Mouse (Mus musculus) liver, adult 2 months (tissue): Measurements from ENCODE around the gene Syce3. TPM values are rescaled to one million over a fixed set of nuclear protein-coding genes. Genes with fewer than 3 reads are reported as not detected.

Experiments used
- DNase-seq: peaks from one replicate; pipeline ENCODE4 v3.0.0-alpha.2; 2011; ENCODE audit warnings: low read depth, low spot score; ENCODE audit errors: extremely low read depth
- H3K27ac ChIP-seq: fragments of 200-500 bp; replicated peaks from 2 replicates; pipeline ENCODE4 v1.5.1; 2012; ENCODE audit warnings: low read depth, mild to moderate bottlenecking, control low read depth, inconsistent platforms, low read length; ENCODE audit not compliant: insufficient read depth
- H3K27me3 ChIP-seq: fragments of 200-500 bp; 2 replicates; pipeline ENCODE4 v1.6.1; 2012; ENCODE audit warnings: mild to moderate bottlenecking, moderate library complexity, low read length, inconsistent platforms; ENCODE audit not compliant: control insufficient read depth, insufficient read depth
- H3K36me3 ChIP-seq: fragments of 200-500 bp; 2 replicates; pipeline ENCODE4 v1.6.1; 2012; ENCODE audit warnings: low read length, inconsistent platforms; ENCODE audit not compliant: control insufficient read depth, insufficient read depth
- H3K4me1 ChIP-seq: fragments of 200-500 bp; 2 replicates; pipeline ENCODE4 v1.6.1; 2011; ENCODE audit warnings: low read length; ENCODE audit not compliant: control insufficient read depth, insufficient read depth
- H3K4me3 ChIP-seq: fragments of 200-500 bp; 2 replicates; pipeline ENCODE4 v1.5.1; 2011; ENCODE audit warnings: low read depth, mild to moderate bottlenecking, control low read depth, low read length, moderate library complexity; ENCODE audit not compliant: insufficient read depth
- H3K79me2 ChIP-seq: fragments of 200-500 bp; 2 replicates; pipeline ENCODE4 v1.6.1; 2012; ENCODE audit warnings: inconsistent platforms, mild to moderate bottlenecking, low read length, moderate library complexity; ENCODE audit not compliant: control insufficient read depth, insufficient read depth
- H3K9ac ChIP-seq: fragments of 200-500 bp; 2 replicates; pipeline ENCODE4 v1.6.1; 2012; ENCODE audit warnings: low read depth, mild to moderate bottlenecking, control low read depth, inconsistent platforms, low read length
- CTCF ChIP-seq: fragments of 200-500 bp; IDR thresholded peaks from 2 replicates; pipeline ENCODE4 v1.5.1; 2011; ENCODE audit warnings: low read depth, low read length, control low read depth
- POLR2A ChIP-seq: fragments of 200-500 bp; IDR thresholded peaks from 2 replicates; pipeline ENCODE4 v1.6.1; 2011; ENCODE audit warnings: low read length, control low read depth; ENCODE audit not compliant: insufficient read depth; ENCODE audit errors: extremely low read depth
- WGBS: fragments of 180-500 bp; shearing (Covaris S2); methylation state at CpG from one replicate; pipeline ENCODE4 v1.1.7; 2018; 5-methylcytosine and 5-hydroxymethylcytosine counted together
- polyA plus RNA-seq: library from polyadenylated mRNA; depleted of rRNA; stranded (reverse); fragments of >200 nt; gene quantifications from 2 replicates; pipeline ENCODE4 v1.2.3, GENCODE M21; 2012
- total RNA-seq: library from RNA; depleted of rRNA; stranded (reverse); fragments of >200 nt; gene quantifications from 2 replicates; pipeline ENCODE4 v1.2.3, GENCODE M21; 2014

Gene Syce3
- total and polyA plus RNA-seq, 2 experiments: not detected

DNA sequence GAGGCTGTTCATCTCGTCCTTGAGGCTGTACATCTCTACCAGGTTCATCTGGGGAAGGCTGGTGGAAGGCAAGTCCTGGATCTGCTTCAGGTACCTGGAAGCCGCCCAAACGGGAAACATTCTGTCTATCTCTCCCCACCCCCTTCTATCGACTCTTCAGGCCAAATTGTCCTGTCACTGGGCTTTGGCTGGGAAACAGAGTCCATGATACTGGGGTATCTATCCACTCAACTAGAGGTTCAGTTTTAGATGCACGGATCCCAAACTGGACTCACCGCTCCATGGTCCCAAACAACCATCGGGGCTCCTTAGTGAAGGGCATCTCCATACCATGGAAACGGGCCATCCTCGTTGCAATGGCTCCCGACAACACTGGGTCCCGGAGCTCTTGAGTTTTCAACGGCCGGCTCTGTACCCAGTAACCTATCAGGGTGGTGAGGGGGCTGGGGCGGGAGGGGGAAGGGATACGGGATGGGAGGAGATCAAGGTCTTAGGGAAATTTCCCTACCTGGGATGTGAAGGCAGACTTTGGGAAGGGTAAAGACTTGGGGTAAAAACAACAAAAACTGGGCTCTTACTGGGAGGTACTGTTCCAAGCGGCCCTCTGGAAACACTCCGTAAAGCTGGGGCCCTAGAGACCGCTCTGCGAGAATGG, 18.0 kb upstream of the Syce3 start:
- peaks cover 17% of the 10 kb centered on the region for H3K36me3 ChIP-seq
- WGBS: 61% methylated on average over 19 of the region's 19 CpGs
- peak overlapping the region; percentile 53; the same call in 1 of the 2 replicates for H3K9ac ChIP-seq
- H3K4me1 ChIP-seq: peaks cover 16% of the 10 kb centered on the region
- H3K79me2 ChIP-seq: no peaks in the 10 kb centered on the region
- no peaks in the 10 kb centered on the region for H3K27me3 ChIP-seq
- H3K27ac ChIP-seq: peak overlapping the region; percentile 32
- DNase-seq: peak; percentile 74
- 0 out of 2 replicates have a peak overlapping the region, but pooled peaks have one; percentile 83 for H3K4me3 ChIP-seq
- TF ChIP-seq POLR2A: no peak
- TF ChIP-seq CTCF: no peak

DNA sequence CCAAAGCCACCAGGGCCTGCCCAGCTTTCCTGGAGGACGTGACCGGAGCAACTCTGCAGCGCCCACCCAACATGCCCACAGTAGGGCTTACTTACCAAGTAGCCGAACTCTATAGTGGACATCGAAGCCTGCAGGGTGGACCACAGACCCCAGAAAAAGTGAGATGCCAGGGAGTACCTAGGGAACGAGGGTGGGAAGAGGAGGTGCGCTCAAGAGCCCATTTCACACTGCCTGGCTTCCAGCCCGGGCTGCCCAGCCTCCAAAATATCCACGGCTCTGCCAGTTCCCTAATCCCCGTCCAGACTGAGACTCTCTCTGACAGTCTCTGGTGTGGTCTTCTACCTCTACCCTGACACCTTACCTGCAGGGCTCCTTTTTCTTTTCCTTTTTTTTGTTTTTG, 16.4 kb upstream of the Syce3 start:
- 75% methylated on average over 10 of the region's 10 CpGs for WGBS
- Histone ChIP-seq H3K4me1 (peaks cover 16% of the 10 kb centered on the region), H3K27ac (no peak overlapping the region), H3K79me2 (no peaks in the 10 kb centered on the region), H3K4me3 (no peak overlapping the region), H3K9ac (no peak overlapping the region), H3K27me3 (no peaks in the 10 kb centered on the region), H3K36me3 (peaks cover 17% of the 10 kb centered on the region)
- TF ChIP-seq POLR2A: no peak
- TF ChIP-seq CTCF: no peak
- no peak for DNase-seq

DNA sequence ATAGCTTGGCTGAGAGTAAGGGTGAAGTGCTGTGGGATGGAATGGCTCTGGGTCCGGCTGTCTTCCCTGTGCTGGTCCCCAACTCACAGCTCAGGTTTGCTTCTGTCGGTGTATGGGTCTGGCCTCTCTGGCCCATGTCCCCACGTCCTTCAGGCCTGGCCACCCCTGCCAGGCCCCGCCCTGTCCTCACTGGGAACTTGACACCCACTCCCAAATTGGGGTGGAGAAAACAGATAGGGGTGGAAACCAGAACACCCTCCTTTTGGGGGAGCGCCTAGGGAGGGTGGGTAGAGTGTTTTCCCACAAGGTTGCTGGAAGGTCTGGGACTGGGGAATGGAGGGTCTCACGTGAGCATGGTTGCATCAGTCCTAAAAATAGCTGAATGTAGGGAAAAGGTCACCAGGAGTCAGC, 15.4 kb upstream of the Syce3 start, which contains the start of gene Cpt1b:
TSS of gene Cpt1b (minus strand) at position 153 of the 411 bp plus-strand sequence.
- Histone ChIP-seq H3K79me2 (no peaks in the 10 kb centered on the region), H3K4me3 (no peak within 1 kb of the TSS), H3K27me3 (no peaks in the 10 kb centered on the region), H3K9ac (no peak within 1 kb of the TSS), H3K27ac (peak within 1 kb of the TSS; percentile 7; the same call in 1 of the 2 replicates), H3K4me1 (peaks cover 12% of the 10 kb centered on the region), H3K36me3 (peaks cover 17% of the 10 kb centered on the region)
- 40% methylated on average over 6 of the region's 6 CpGs for WGBS
- DNase-seq: peak; percentile 64
- TF ChIP-seq CTCF (no peak), POLR2A (no peak)

DNA sequence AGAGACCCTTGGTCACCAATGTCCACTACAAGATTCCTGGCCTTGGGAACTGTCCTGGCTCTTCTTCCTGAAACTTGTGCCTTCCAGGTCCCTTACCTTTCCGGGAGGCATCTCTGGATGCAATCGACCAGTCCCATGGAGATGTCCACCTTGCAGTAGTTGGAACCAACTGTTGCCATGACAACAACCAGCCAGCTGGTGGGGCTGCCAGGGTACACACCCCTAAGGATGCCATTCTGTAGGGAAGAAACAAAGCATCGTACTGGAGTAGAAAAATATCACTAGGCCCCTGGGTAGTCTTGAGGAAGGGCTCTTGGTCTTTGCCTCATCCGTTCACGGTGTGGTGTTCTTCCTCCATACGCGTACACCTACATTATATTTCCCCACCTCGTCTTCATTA, 14.3 kb upstream of the Syce3 start:
- H3K9ac ChIP-seq: no peak overlapping the region
- no peaks in the 10 kb centered on the region for H3K27me3 ChIP-seq
- H3K4me1 ChIP-seq: peaks cover 12% of the 10 kb centered on the region
- no peak for TF ChIP-seq POLR2A
- no peak overlapping the region for H3K4me3 ChIP-seq
- peaks cover 22% of the 10 kb centered on the region for H3K36me3 ChIP-seq
- WGBS: 92% methylated on average over 8 of the region's 8 CpGs
- no peak for DNase-seq
- no peaks in the 10 kb centered on the region for H3K79me2 ChIP-seq
- H3K27ac ChIP-seq: no peak overlapping the region

DNA sequence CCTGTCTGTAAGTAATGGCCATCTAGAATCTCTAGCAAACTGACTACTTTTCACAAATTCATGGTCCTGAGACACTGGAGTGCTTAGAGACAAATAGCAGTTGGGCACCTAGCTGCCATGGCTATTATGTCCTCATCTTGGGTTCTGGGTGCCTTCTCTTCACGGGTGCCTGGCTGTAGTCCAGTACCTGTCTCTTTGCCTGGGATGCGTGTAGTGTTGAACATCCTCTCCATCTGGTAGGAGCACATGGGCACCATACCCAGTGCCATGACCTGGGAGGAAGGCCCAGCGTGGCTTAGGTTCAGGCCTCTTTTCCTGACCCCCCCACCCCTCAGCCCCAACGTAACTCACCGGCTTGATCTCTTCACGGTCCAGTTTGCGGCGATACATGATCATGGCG, 11.6 kb upstream of the Syce3 start:
- WGBS: 94% methylated on average over 9 of the region's 9 CpGs
- H3K4me1 ChIP-seq: peaks cover 5% of the 10 kb centered on the region
- no peak overlapping the region for H3K9ac ChIP-seq
- peaks cover 24% of the 10 kb centered on the region for H3K36me3 ChIP-seq
- no peaks in the 10 kb centered on the region for H3K27me3 ChIP-seq
- DNase-seq: no peak
- TF ChIP-seq CTCF: no peak
- TF ChIP-seq POLR2A: no peak
- no peak overlapping the region for H3K27ac ChIP-seq
- no peaks in the 10 kb centered on the region for H3K79me2 ChIP-seq
- H3K4me3 ChIP-seq: no peak overlapping the region

DNA sequence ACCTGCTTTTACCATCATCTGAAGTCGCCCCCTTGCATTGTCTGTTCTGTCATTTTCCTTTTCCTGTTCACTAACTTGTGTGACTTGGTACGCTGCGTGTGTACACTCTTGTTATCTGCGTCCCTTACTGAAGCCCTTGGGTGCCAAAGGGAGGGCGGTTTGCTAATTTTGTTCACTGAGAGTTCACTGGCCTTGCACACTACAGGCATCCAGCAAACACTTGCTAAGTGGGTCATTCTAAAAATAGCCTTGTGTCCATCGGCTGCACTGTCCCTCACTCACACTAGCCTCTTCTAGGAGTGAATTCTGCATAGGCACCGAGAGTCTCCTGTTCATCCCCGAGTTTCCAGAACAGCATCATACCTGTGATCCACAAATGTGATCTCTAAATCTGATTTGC, 5.0 kb upstream of the Syce3 start:
- H3K79me2 ChIP-seq: no peaks in the 10 kb centered on the region
- H3K27ac ChIP-seq: no peak overlapping the region
- H3K9ac ChIP-seq: no peak overlapping the region
- no peak overlapping the region for H3K4me3 ChIP-seq
- peak; percentile 76 for DNase-seq
- TF ChIP-seq POLR2A (no peak), CTCF (no peak)
- H3K27me3 ChIP-seq: no peaks in the 10 kb centered on the region
- H3K36me3 ChIP-seq: peaks cover 14% of the 10 kb centered on the region
- peaks cover 7% of the 10 kb centered on the region for H3K4me1 ChIP-seq
- 26% methylated on average over 8 of the region's 8 CpGs for WGBS
